Mouse (Mus musculus) spleen, postnatal 4 days (tissue): ENCODE measurements around the gene Cast.

Source experiments
- DNase-seq, 2 experiments: peaks; one replicate each; pipeline ENCODE4 v3.0.0; 2022; ENCODE audit warnings: low spot score in 2 of 2

The Cast gene

DNA sequence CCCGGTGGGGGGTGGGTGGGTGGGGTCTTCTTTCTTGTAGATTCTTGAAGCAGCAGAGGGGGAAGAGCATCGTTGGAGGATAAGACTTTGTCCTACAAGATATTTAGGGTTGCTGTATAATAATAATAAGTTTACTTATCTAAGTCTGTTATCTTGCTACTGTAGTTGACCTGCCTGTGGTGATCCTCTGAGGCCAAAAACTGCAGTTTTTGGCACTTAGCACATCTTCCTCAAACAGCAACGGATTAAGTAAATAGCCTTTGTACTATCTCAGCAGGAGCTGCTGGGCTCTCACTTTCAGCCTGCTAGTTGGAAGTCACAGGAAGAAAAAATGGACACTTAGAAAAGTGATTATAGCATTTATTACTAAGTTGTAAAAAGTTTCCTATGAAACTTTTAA, 112.4 kb downstream of the Cast start:
- no peak for DNase-seq

- DNase-seq, result no peak
Observed at GRCm38 (mm10) chr13:74695497-74696193, 113.0 kb downstream of the Cast start.
